ENCODE assay signal across 29 mouse cellular contexts in the genomic region with DNA sequence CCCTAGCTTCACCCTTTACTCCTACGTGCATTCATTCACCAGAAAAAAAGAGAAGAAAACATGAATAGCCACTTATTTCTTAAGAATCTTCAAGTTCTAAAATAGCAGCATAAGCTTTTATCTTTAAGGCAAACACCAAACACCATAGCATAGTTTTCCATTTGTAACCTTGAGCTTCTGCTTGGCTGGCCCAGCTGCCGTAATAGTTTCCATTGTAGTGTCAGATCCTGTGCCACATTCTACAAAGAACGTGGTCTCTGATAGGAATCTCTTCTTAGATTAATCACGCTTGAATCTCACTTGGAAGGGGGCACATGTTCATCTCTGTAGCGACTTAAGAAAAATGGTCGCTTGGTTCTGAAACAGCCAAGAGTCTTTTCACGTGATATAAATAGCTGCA. TPM values are rescaled to one million over a fixed set of nuclear protein-coding genes. Genes with fewer than 3 reads are reported as not detected.
DNase-seq lines count a peak whose midpoint lies in the region; ATAC-seq lines count a peak whose summit lies in the region.
"Had no signal": no experiment of that assay in that cellular context is flagged by ENCODE, and none has a peak within 500 bp of the region (broad histone marks: within the 10 kb centered on the region; RNA-seq: fewer than 3 reads in every experiment).

No protein-coding gene starts in this region.

- peak; percentile 89 for ATAC-seq in activated CD4-positive, CD25-positive, alpha-beta regulatory T cell, adult 4 months
- ATAC-seq: forebrain, embryonic 16.5 days; hindbrain, embryonic 16.5 days; intestine, embryonic 15.5 days; Patski had no signal

- DNase-seq in A20 (ENCODE audit: low read depth, low spot score) = peak; percentile 12
- peak; percentile 81 for DNase-seq in CD4-positive, CD25-positive, alpha-beta regulatory T cell, adult 2 months (ENCODE audit: low read depth, low spot score)
- DNase-seq in thymus, postnatal 14 days = peak; percentile 45
- no peak for DNase-seq in left cerebral cortex, adult 8-10 months (ENCODE audit: low spot score in 2 of 2)
- no peak for DNase-seq in Muller cell, postnatal 12 days (ENCODE audit: inconsistent ontology term)
- DNase-seq in layer of hippocampus, adult 18-20 months (ENCODE audit: low spot score in 2 of 2) = no peak
- DNase-seq: adrenal gland, postnatal 10 days; cerebellum, adult 11-12 months; cerebellum, adult 9-10 months; cerebellum, postnatal 25 days; gastrocnemius, postnatal 10 days; heart, adult 18-20 months; heart, postnatal 10 days; heart, postnatal 4 days had no signal

RNA-seq across cellular contexts. Expression of gene Tmppe, which starts 50.7 kb away (rescaled TPM):
- polyA plus RNA-seq in activated CD4-positive, CD25-positive, alpha-beta regulatory T cell, adult 4 months (2017; shearing (Covaris generic)) = 10 to 100 TPM in 1 of 2 experiments, 1 to 10 TPM in 1; 9.1 to 14.3 TPM
- 10 to 100 TPM; 10.9 to 15.1 (median 11.8) TPM for total RNA-seq in left cerebral cortex, adult 8-10 months (2022)
- 10 to 100 TPM; 11.3 to 11.6 TPM for total RNA-seq in layer of hippocampus, adult 18-20 months (2021)

RNA-seq across cellular contexts. Expression of gene Glb1, which starts 50.7 kb away (rescaled TPM):
- polyA plus RNA-seq in activated CD4-positive, CD25-positive, alpha-beta regulatory T cell, adult 4 months (2017; shearing (Covaris generic)) = 10 to 100 TPM; 32.1 to 32.4 TPM
- total RNA-seq in left cerebral cortex, adult 8-10 months (2022) = 10 to 100 TPM; 28.6 to 32.1 (median 29.6) TPM
- 10 to 100 TPM; 20.1 to 20.9 TPM for total RNA-seq in layer of hippocampus, adult 18-20 months (2021)

RNA-seq across cellular contexts. Expression of gene Ccr4, which starts 53.1 kb away (rescaled TPM):
- polyA plus RNA-seq in activated CD4-positive, CD25-positive, alpha-beta regulatory T cell, adult 4 months (2017; shearing (Covaris generic)) = 10 to 100 TPM; 33.0 to 42.8 TPM
- total RNA-seq in left cerebral cortex, adult 8-10 months (2022) = not detected
- total RNA-seq in layer of hippocampus, adult 18-20 months (2021) = not detected
- total RNA-seq: gastrocnemius, postnatal 10 days; gastrocnemius, postnatal 4 days; heart, adult 18-20 months; heart, postnatal 4 days; MEL had no signal
- polyA plus RNA-seq: C2C12; cortical plate, adult 2 months; embryonic facial prominence, embryonic 12.5 days; forebrain, embryonic 12.5 days; forebrain, embryonic 16.5 days; frontal cortex, adult 2 months; heart, embryonic 10.5 days; heart, embryonic 14.5 days; hindbrain, embryonic 12.5 days; hindbrain, embryonic 16.5 days; Patski had no signal

Comparison
In these comparisons a context has a peak if more than half of its experiments do, and no peak if none do; other contexts are left out.
1. DNase-seq: peak in A20 (single experiment), CD4-positive, CD25-positive, alpha-beta regulatory T cell, adult 2 months (single experiment) and thymus, postnatal 14 days (single experiment); none in left cerebral cortex, adult 8-10 months (0 of 2), Muller cell, postnatal 12 days (single experiment) and layer of hippocampus, adult 18-20 months (0 of 2).